Mouse (Mus musculus) kidney, adult 2 months (tissue): Measurements from ENCODE around the gene D630003M21Rik.

Experiments
- CTCF ChIP-seq: fragments of 200-500 bp; conservative IDR thresholded peaks from 2 replicates; pipeline ENCODE4 v1.5.1; 2011; ENCODE audit warnings: low read depth, mild to moderate bottlenecking, control low read depth, low read length, moderate library complexity, mixed read lengths; ENCODE audit not compliant: insufficient read depth, insufficient read length
- POLR2A ChIP-seq: fragments of 200-500 bp; IDR thresholded peaks from one replicate; pipeline ENCODE4 v1.6.1; 2011; ENCODE audit warnings: low read depth, low read length, control low read depth

GRCm38 (mm10) chr2:158248318-158248717 is 19.3 kb upstream of the D630003M21Rik start:
- TF ChIP-seq CTCF = no peak
- no peak for TF ChIP-seq POLR2A
